Mouse (Mus musculus) gastrocnemius, postnatal 14 days (tissue): ENCODE results near the gene B4galt1. TPM values are rescaled to one million over a fixed set of nuclear protein-coding genes. Genes with fewer than 3 reads are reported as not detected.

Source experiments
- DNase-seq: peaks from one replicate; pipeline ENCODE4 v3.0.0; 2021; ENCODE audit warnings: mixed read lengths
- intact Hi-C: fragments of 180-260 bp; cut with DNase I; formaldehyde crosslinking; loops from one replicate; pipeline ENCODE4 v1.15.1; 2025; ENCODE audit warnings: low total_unique reads
- total RNA-seq, 2 experiments: library from RNA; stranded (reverse); gene quantifications; 2 replicates each; pipeline ENCODE4 v1.2.3; 2021

The B4galt1 gene
- total RNA-seq, 2 experiments from 2014 or later, result 36.3 to 38.8 TPM

- intact Hi-C loops, result no loop called here
- DNase-seq, result no peak
Observed at GRCm38 (mm10) chr4:40846143-40846931, 7.5 kb downstream of the B4galt1 start.

GRCm38 (mm10) chr4:40844811-40845751, 8.7 kb downstream of the B4galt1 start:
- intact Hi-C loops, result no loop called here

GRCm38 (mm10) chr4:40844251-40844721, 9.5 kb downstream of the B4galt1 start:
- intact Hi-C loops, result no loop called here

More at GRCm38 (mm10) chr4:40844811-40845751, 8.7 kb downstream of the B4galt1 start:
- DNase-seq, result peak; percentile 42

GRCm38 (mm10) chr4:40843726-40844125, 10.1 kb downstream of the B4galt1 start:
- intact Hi-C loops, result no loop called here
- DNase-seq, result peak; percentile 80

More at GRCm38 (mm10) chr4:40844251-40844721, 9.5 kb downstream of the B4galt1 start:
- peak; percentile 47 for DNase-seq

- DNase-seq, result no peak
- intact Hi-C loops, result no loop called here
Observed at GRCm38 (mm10) chr4:40840448-40840847, 13.4 kb downstream of the B4galt1 start.

GRCm38 (mm10) chr4:40839251-40839650, 14.6 kb downstream of the B4galt1 start:
- intact Hi-C loops, result no loop called here
- DNase-seq, result no peak

- DNase-seq, result peak; percentile 50
- intact Hi-C loops, result loop anchor here (2.0 kb wide), 1 partner anchor 33 kb away; no protein-coding TSS in a partner anchor
Observed at GRCm38 (mm10) chr4:40837451-40838285, 16.1 kb downstream of the B4galt1 start.

GRCm38 (mm10) chr4:40837008-40837407, 16.8 kb downstream of the B4galt1 start:
- intact Hi-C loops, result loop anchor here (2.0 kb wide), 1 partner anchor 32 kb away; no protein-coding TSS in a partner anchor
- no peak for DNase-seq

- intact Hi-C loops, result no loop called here
- DNase-seq, result no peak
Observed at GRCm38 (mm10) chr4:40834872-40835271, 18.9 kb downstream of the B4galt1 start.

GRCm38 (mm10) chr4:40834232-40834786, 19.5 kb downstream of the B4galt1 start:
- no peak for DNase-seq
- intact Hi-C loops, result no loop called here

GRCm38 (mm10) chr4:40833381-40834231, 20.2 kb downstream of the B4galt1 start:
- intact Hi-C loops, result no loop called here
- DNase-seq, result no peak

- no peak for DNase-seq
- intact Hi-C loops, result no loop called here
Observed at GRCm38 (mm10) chr4:40830530-40830929, 23.3 kb downstream of the B4galt1 start.

GRCm38 (mm10) chr4:40829654-40830400, 24.0 kb downstream of the B4galt1 start:
- DNase-seq, result no peak
- intact Hi-C loops, result no loop called here

- intact Hi-C loops, result no loop called here
- DNase-seq, result peak; percentile 69
Observed at GRCm38 (mm10) chr4:40828910-40829309, 24.9 kb downstream of the B4galt1 start.

- intact Hi-C loops, result no loop called here
- no peak for DNase-seq
Observed at GRCm38 (mm10) chr4:40827926-40828325, 25.9 kb downstream of the B4galt1 start.

- intact Hi-C loops, result no loop called here
- DNase-seq, result no peak
Observed at GRCm38 (mm10) chr4:40826810-40827209, 27.0 kb downstream of the B4galt1 start.

- intact Hi-C loops, result no loop called here
- DNase-seq, result no peak
Observed at GRCm38 (mm10) chr4:40825981-40826380, 27.8 kb downstream of the B4galt1 start.
